Mouse (Mus musculus): Measurements from ENCODE around the gene Gphn.

- TF ChIP-seq CTCF (IDR thresholded peaks at IDR 0.05): no peak
- no peak for TF ChIP-seq EP300 (IDR thresholded peaks at IDR 0.05)
Observed at GRCm38 (mm10) chr12:78639466-78639865, 413.3 kb downstream of the Gphn start.

Measured in lung, postnatal 0 days (tissue).